Mouse (Mus musculus) limb, embryonic 10.5 days (tissue): ENCODE data around the gene Clspn. TPM values are rescaled to one million over a fixed set of nuclear protein-coding genes. Genes with fewer than 3 reads are reported as not detected.
"Not testable (repeated sequence)": the region's sequence is repeated elsewhere in the genome, so short reads cannot be mapped to it uniquely, and the experiment has no call there.

ENCODE experiments used
- DNase-seq: peaks from one replicate; pipeline ENCODE4 v3.0.0-alpha.2; 2017; ENCODE audit warnings: low spot score
- H3K27ac ChIP-seq: fragments of 300-500 bp; sonication (generic); 2 replicates; pipeline ENCODE4 v1.5.1; 2016; ENCODE audit warnings: mild to moderate bottlenecking
- H3K27me3 ChIP-seq: fragments of 300-500 bp; sonication (generic); 2 replicates; pipeline ENCODE4 v1.6.1; 2016; ENCODE audit warnings: low read depth, mild to moderate bottlenecking; ENCODE audit not compliant: poor library complexity, severe bottlenecking
- H3K36me3 ChIP-seq: fragments of 300-500 bp; sonication (generic); 2 replicates; pipeline ENCODE4 v1.6.1; 2016; ENCODE audit warnings: mild to moderate bottlenecking, moderate library complexity
- H3K4me1 ChIP-seq: fragments of 300-500 bp; sonication (generic); 2 replicates; pipeline ENCODE4 v1.6.1; 2016
- H3K4me3 ChIP-seq: fragments of 300-500 bp; sonication (generic); 2 replicates; pipeline ENCODE4 v1.5.1; 2016; ENCODE audit warnings: mild to moderate bottlenecking, moderate library complexity
- H3K9me3 ChIP-seq: fragments of 300-500 bp; sonication (generic); replicated peaks from 2 replicates; pipeline ENCODE4 v1.6.1; 2016; ENCODE audit warnings: mild to moderate bottlenecking
- WGBS: fragments of 180-500 bp; shearing (Covaris S2); methylation state at CpG from one replicate; pipeline ENCODE4 v1.1.7; 2016; 5-methylcytosine and 5-hydroxymethylcytosine counted together
- polyA plus RNA-seq: library from polyadenylated mRNA; unstranded; fragments of >200 nt; fragmentation: Nextera tagmentation; extraction: Ambion mirVana; gene quantifications from 2 replicates; pipeline ENCODE4 v1.2.1, GENCODE M21; 2016

Gene Clspn
- 56.1 and 57.9 TPM in 2 replicates for polyA plus RNA-seq

- peak; percentile 94 for DNase-seq
- H3K27me3 ChIP-seq: no peaks in the 10 kb centered on the region
- H3K4me1 ChIP-seq: peaks cover 15% of the 10 kb centered on the region
- H3K9me3 ChIP-seq: no peaks in the 10 kb centered on the region
- peak within 1 kb of the TSS; percentile 95 for H3K27ac ChIP-seq
- H3K36me3 ChIP-seq: peaks cover 37% of the 10 kb centered on the region
- peak within 1 kb of the TSS; percentile 77 for H3K4me3 ChIP-seq
- under 1% methylated on average over 54 of the region's 54 CpGs for WGBS
Measured at GRCm38 (mm10) chr4:126556809-126557711, at the start of gene Clspn. TSS of gene Clspn (plus strand) at chr4:126556935.

- 70% methylated on average over 14 of the region's 14 CpGs for whole genome bisulfite sequencing
- Histone ChIP-seq H3K27me3 (no peaks in the 10 kb centered on the region), H3K9me3 (no peaks in the 10 kb centered on the region), H3K4me1 (no peaks in the 10 kb centered on the region), H3K4me3 (no peak overlapping the region), H3K36me3 (no peaks in the 10 kb centered on the region), H3K27ac (no peak overlapping the region)
- DNase-seq: no peak
Measured at GRCm38 (mm10) chr4:126508110-126508899, 48.4 kb upstream of the Clspn start.

GRCm38 (mm10) chr4:126509072-126509471 lies 47.7 kb upstream of the Clspn start:
- Histone ChIP-seq H3K27ac (no peak overlapping the region), H3K27me3 (no peaks in the 10 kb centered on the region)
- WGBS: 94% methylated on average over 2 of the region's 2 CpGs

GRCm38 (mm10) chr4:126511013-126511412 lies 45.7 kb upstream of the Clspn start:
- WGBS: 89% methylated on average over 5 of the region's 5 CpGs
- Histone ChIP-seq H3K27me3 (no peaks in the 10 kb centered on the region), H3K4me1 (no peaks in the 10 kb centered on the region), H3K27ac (no peak overlapping the region), H3K4me3 (no peak overlapping the region), H3K9me3 (no peaks in the 10 kb centered on the region), H3K36me3 (no peaks in the 10 kb centered on the region)
- DNase-seq: no peak

More at GRCm38 (mm10) chr4:126509072-126509471, 47.7 kb upstream of the Clspn start:
- no peak for DNase-seq
- no peaks in the 10 kb centered on the region for H3K4me1 ChIP-seq
- no peaks in the 10 kb centered on the region for H3K9me3 ChIP-seq
- H3K36me3 ChIP-seq: no peaks in the 10 kb centered on the region
- H3K4me3 ChIP-seq: no peak overlapping the region

GRCm38 (mm10) chr4:126512308-126513066 lies 44.2 kb upstream of the Clspn start:
- no peak overlapping the region for H3K27ac ChIP-seq
- no peaks in the 10 kb centered on the region for H3K27me3 ChIP-seq
- no peak for DNase-seq
- WGBS: 82% methylated on average over 6 of the region's 6 CpGs
- H3K4me3 ChIP-seq: no peak overlapping the region
- H3K9me3 ChIP-seq: no peaks in the 10 kb centered on the region
- no peaks in the 10 kb centered on the region for H3K36me3 ChIP-seq
- no peaks in the 10 kb centered on the region for H3K4me1 ChIP-seq

- Histone ChIP-seq H3K9me3 (no peaks in the 10 kb centered on the region), H3K4me3 (no peak overlapping the region), H3K27me3 (peaks cover 1% of the 10 kb centered on the region; the same call in 1 of the 2 replicates), H3K4me1 (no peaks in the 10 kb centered on the region), H3K36me3 (no peaks in the 10 kb centered on the region), H3K27ac (no peak overlapping the region)
- no peak for DNase-seq
- 89% methylated on average over 3 of the region's 3 CpGs for WGBS
Measured at GRCm38 (mm10) chr4:126526164-126526563, 30.6 kb upstream of the Clspn start.

GRCm38 (mm10) chr4:126526828-126527227 lies 29.9 kb upstream of the Clspn start:
- no peaks in the 10 kb centered on the region for H3K4me1 ChIP-seq
- H3K36me3 ChIP-seq: no peaks in the 10 kb centered on the region
- no peaks in the 10 kb centered on the region for H3K9me3 ChIP-seq
- WGBS: 90% methylated on average over 5 of the region's 5 CpGs
- no peak overlapping the region for H3K4me3 ChIP-seq
- H3K27ac ChIP-seq: no peak overlapping the region
- DNase-seq: no peak
- peaks cover 8% of the 10 kb centered on the region; the same call in 1 of the 2 replicates for H3K27me3 ChIP-seq

- no peak overlapping the region for H3K27ac ChIP-seq
- 34% methylated on average over 5 of the region's 5 CpGs for WGBS
- H3K36me3 ChIP-seq: no peaks in the 10 kb centered on the region
- no peaks in the 10 kb centered on the region for H3K9me3 ChIP-seq
- peaks cover 12% of the 10 kb centered on the region for H3K4me1 ChIP-seq
- peak overlapping the region; percentile 88 for H3K4me3 ChIP-seq
- peaks cover 26% of the 10 kb centered on the region for H3K27me3 ChIP-seq
- DNase-seq: no peak
Measured at GRCm38 (mm10) chr4:126532292-126532691, 24.4 kb upstream of the Clspn start.

- under 1% methylated on average over 115 of the region's 120 CpGs for WGBS
- DNase-seq: peak; percentile 76
- H3K9me3 ChIP-seq: no peaks in the 10 kb centered on the region
- peaks cover 26% of the 10 kb centered on the region for H3K27me3 ChIP-seq
- H3K36me3 ChIP-seq: no peaks in the 10 kb centered on the region
- peaks cover 12% of the 10 kb centered on the region for H3K4me1 ChIP-seq
- peak within 1 kb of the TSS; percentile 84 for H3K27ac ChIP-seq
- peak within 1 kb of the TSS; percentile 88 for H3K4me3 ChIP-seq
Measured at GRCm38 (mm10) chr4:126532827-126533728, 23.7 kb upstream of the Clspn start, which contains the start of gene Ago4. TSS of gene Ago4 (minus strand) at chr4:126533472.

- H3K27me3 ChIP-seq: peaks cover 26% of the 10 kb centered on the region
- peaks cover 12% of the 10 kb centered on the region for H3K4me1 ChIP-seq
- DNase-seq: no peak
- no peaks in the 10 kb centered on the region for H3K36me3 ChIP-seq
- peak overlapping the region; percentile 88 for H3K4me3 ChIP-seq
- WGBS: 11% methylated on average over 7 of the region's 7 CpGs
- peak overlapping the region; percentile 84 for H3K27ac ChIP-seq
- no peaks in the 10 kb centered on the region for H3K9me3 ChIP-seq
Measured at GRCm38 (mm10) chr4:126533729-126534070, 23.0 kb upstream of the Clspn start.

GRCm38 (mm10) chr4:126535631-126536030 lies 21.1 kb upstream of the Clspn start:
- not testable (repeated sequence) for H3K36me3 ChIP-seq, H3K4me3 ChIP-seq, H3K27ac ChIP-seq, DNase-seq, H3K9me3 ChIP-seq
- WGBS: 93% methylated on average over 7 of the region's 7 CpGs
- Histone ChIP-seq H3K4me1 (peaks cover 12% of the 10 kb centered on the region), H3K27me3 (peaks cover 26% of the 10 kb centered on the region)

- Histone ChIP-seq H3K36me3 (no peaks in the 10 kb centered on the region), H3K27ac (no peak overlapping the region), H3K9me3 (no peaks in the 10 kb centered on the region), H3K4me1 (peaks cover 12% of the 10 kb centered on the region), H3K4me3 (no peak overlapping the region), H3K27me3 (peaks cover 18% of the 10 kb centered on the region)
- DNase-seq: no peak
- WGBS: 78% methylated on average over 5 of the region's 5 CpGs
Measured at GRCm38 (mm10) chr4:126536865-126537264, 19.9 kb upstream of the Clspn start.
